Mouse (Mus musculus): ENCODE measurements around the gene Tll2.
A peak's percentile ranks its signal among the peaks of the same experiment; 100 is the strongest.

The Tll2 gene

DNA sequence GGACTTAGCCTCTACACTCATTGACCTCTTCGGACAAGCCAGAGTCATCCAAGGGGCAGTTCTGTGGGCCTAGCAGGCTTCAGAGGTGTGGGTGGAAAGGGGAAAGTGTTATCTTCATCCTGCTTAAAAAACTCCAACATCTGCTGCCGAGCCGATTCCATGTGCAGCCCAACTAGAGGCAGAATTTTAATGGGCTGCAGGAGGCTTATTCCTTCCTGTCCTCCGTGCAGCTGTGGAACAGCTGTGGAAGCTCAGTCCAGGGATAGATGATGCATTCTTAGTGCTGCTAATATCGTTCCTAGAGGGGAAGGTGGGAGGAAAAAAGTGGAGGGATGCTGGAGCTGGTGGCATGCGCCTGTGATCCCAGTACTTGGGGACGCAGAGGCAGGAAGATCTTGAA is 52.0 kb downstream of the Tll2 start:
- no peak for DNase-seq

DNA sequence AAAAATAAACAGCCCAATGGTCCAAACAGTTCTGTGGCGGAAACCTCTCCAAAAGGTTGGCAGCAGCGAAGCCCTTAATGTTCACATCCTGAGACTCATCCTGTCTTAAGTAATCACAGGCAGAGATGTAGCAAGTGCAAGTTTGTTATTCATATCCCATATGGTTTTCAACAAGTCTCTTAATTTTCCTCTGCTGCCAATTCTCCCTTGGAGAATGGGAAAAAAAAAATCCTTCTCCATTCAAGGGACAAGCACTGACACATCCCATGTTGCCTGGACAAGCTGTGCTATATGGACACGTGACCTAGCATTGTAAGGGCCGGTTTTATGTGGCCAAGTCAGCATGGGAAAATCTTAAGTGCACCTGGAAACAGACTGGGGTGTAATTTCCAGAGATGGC is 54.2 kb downstream of the Tll2 start:
- no peak for DNase-seq

DNA sequence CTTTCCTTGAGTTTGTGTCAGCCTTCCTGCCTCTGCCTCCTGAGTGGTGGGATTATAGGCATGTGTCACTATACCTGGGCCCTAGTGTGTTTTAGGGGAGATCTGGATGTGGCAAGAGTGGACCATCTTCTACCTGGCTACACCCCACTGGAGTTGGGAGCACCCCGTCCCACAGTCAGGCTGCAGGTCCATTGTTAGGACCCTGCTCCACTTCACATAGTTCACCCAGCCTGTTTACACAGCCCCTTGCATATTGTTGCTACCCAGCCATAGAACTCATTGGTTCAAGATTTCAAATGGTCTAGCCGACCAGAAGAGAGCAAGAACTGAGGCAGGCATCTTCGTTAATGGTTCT is 54.6 kb downstream of the Tll2 start:
- DNase-seq: no peak

DNA sequence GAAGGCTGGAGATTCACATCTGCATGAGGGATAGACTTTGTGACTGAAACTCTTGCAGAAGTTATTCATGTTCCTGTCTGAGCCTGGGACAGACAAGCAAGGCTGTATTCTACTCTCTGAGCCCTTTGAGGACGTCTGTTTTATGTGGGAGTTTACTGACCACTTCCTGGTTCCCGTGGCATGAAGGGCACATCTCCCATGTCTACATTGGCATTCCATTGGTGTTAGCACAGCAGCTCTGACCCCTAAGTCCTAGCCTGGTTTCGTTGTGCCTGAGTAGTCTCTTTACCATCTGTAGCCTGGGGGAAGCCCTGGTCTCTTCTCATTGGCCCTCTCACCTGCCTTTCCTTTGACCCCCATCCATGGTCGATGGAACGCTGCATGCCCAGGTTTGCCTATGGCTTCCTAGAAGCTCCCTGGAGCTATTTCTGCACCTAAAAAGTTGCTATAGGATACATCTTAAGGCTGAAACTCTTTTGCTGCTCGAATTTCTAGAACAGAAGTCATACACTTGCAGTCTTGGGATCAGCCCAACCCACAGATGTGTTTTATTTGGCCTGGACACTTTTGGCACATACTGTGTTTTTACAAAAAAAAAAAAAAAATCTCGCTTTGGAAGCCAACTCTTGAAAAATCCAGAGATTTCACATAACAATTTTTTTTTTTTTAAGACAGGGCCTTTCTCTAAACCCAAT is 55.2 kb downstream of the Tll2 start:
- DNase-seq: no peak

DNA sequence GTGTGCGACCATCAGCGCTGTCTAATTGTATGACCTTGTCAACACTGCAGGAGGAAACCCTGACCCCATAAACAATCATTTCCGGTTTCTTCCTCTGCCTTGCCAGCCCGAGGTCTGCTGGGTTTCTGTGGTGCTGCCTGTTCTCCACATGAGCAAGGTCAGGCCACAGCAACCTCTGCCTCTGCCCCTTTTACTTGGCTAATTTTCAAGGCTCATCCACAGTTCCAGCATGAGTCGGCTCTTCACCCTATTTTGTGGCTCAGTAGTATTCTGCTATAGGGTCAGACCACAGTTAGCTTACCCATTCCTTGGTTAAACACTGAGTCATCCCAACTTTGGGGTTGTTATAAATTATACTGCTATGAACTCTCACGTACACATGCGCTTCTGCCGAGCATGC is 65.7 kb downstream of the Tll2 start:
- DNase-seq: no peak

DNA sequence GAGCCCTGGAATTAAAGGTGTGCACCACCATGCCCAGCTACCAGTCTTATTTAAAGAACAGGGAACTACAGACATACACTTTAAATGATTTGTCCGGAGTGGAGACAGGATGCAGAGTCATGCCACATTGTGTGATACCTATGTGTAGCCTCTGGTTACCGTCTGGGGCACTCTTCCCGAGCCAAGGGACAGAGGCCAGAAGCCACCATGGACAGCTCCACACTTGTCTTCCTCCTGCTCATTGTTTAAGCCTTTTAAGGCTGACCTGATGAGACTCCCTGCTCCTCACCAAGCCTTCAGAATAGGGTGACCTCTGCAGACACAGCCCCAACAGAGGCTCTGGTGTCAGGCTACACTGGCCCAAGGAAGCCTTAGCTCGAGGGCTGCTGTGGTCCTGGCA is 67.0 kb downstream of the Tll2 start:
- peak in 1 of 2 experiments; percentile 29 for DNase-seq

DNA sequence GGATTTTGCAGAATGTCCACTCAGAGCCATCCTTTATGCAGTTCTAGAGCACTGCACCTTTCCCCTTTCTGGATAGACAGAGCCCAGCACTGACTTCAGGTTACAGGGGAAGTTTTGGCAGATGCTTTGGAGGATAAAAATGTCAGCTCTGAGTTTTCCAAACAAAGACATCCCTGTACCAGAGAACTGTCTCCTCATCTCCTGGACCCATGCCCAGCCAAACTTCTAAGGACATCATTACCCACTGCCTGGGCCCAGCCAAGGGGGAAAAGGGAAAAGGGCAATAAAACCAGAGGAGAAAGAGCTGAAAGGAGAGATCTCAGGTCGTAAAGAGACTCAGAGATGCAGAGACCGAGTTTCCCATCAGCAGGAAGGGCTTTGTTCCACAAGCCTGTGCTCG is 83.6 kb downstream of the Tll2 start:
- DNase-seq: no peak

DNA sequence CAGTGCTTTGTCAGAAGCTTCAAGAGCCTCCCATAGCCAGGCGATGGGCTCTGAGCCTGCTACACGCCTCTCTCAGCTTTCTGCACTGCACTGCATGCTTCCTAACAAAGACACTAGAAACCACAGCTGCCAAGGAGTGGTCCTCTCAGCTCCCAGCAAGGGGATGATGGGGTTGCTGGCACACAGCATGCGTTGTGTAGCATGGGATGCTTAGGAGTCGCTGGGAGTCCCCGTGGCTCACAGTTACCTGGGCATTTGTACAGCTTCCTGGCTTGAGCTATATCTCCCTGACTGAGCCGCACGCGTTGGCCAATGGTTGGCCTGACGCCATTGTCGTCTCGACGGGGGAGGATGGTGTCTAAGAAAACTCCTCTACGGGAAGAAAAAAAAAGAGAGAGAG is 86.7 kb downstream of the Tll2 start:
- DNase-seq: no peak

DNA sequence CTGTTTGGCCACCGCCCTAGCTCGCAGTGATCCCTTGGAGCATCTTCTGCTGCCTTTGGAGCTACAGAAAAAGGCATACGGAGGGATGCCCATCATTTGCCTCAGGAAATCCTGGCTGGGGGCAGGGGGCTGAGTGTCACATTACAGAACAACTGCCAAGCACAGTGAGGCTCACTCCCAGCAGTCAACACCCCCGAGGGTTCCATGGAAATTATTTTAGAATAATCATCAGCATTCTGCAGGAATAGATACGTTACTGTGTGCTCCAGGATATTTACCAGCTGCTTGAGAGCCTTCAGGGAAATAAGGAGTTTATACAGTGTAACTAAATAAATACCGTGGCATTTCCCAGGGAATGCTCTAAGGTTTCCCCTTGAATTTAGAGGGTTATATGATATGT is 88.3 kb downstream of the Tll2 start:
- DNase-seq: no peak

DNA sequence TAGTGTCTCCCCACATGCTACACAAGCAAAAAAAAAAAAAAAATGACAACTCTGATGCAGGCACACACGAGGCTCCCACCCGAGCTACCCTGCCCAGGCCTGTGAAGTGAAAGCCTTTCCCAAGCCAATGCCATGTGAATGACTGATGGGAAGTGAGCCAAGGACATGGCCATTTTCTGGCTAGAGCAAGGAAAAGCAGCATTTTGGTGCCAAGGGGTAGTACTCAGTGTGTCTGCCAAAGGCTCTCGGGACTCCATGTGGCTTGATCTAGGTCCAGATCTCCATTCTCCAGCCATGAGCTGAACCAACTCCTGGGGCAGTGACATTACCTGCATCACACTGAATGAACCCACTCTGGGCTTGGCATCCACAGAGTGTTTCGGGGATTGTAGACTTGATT is 89.3 kb downstream of the Tll2 start:
- DNase-seq: no peak

DNA sequence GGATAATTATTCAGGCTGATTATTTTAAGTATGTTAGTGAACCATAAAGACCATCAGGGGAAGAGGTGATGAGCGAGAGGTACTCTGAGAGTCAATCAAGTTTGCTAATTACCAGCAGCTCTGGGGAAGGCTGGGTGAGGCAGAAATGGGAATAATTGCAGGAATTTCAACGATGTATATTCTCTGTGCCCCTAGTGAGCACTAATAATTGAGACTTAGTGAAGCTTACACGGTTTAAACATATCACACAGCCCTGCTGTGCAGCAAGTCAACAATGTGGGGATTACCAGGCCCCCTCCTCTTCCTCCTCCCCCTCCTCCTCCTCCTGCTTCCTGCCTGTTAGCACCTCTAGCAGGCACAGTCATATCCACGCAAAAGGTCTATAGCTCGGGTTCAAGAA is 92.0 kb downstream of the Tll2 start:
- DNase-seq: no peak

DNA sequence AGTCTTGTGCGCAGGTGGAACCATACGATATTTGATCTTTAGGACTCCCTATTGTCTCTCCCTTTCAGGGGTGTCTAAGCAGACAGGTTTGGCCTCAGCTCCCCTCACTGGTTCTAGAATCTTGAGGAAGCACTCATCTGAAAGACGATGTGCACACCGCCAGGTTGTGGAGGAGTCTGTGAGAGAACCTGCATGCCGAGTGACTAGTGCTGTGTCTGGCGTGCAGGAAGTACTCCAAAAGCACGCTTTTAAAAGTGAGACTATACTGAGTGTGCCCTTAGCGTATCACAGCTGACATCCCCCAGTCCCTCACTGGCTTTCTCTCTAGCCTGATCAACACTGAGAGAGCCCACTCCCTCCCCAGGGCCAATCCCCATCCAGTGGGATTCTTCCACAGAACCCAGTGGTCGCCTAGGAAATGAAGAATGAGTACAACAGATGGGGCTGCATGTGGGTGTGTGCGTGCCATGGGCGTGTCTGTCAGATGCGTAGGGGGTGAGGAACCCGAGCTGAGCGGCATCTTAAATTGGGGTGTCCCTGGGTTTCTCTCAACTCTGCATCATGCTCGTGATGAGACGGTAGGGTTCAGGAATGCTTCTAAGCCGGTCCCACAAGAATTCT is 92.6 kb downstream of the Tll2 start:
- no peak for DNase-seq

DNA sequence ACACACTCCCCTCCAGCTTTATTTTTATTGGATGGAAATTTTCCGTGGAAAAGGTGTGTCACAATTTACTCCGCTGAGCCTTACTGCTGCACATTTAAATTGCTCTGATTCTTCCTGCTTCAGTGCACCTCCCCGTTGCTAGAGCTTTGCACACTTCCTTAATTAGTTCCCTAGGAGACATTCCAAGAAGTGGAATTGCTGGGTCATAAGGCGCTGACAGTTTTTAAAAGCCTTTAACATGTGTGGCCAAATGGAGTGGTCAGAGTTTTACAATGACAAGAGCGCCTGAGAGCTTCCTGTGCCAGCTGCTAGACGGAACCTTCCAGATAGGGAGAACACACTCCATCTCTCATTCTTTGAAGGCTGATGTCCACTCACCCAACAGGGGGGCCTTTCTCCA is 94.0 kb downstream of the Tll2 start:
- no peak for DNase-seq

DNA sequence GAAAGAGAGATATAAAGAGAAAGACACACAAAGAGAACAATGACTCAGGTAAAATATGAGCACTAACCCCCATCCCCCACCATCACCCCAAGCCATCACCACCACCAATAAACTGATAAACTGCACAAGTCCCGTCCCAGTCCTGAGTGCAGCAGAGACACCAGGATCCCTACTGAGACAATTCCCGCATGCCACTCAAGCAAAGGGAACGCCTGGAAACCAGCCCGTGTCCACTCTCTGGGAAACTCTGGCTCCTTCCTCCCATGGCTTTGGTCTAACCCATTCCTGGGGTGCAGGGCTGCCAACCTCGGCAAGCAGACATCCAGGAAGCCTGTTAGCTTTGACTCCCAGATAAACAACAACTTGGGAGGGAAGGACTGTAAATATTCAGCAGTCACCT is 96.6 kb downstream of the Tll2 start:
- DNase-seq: no peak

DNA sequence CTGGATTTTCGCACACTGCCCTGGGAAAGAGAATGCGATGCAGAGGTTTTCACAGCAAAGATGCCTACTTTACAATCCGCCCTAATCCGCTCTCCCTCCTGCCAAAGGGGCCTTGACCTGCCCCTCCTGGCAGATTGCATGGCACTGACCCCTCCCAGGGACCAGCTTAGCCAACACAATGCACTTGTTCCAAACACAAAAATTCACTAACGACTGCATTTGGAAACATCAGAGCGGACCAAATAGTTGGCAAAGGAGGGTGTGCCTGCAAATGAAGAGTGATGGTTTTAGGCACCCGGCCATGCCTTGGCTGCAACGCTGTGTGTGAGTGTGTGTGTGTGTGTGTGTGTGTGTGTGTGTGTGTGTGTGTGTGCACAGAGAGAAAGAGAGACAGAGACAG is 97.1 kb downstream of the Tll2 start:
- DNase-seq: no peak

DNA sequence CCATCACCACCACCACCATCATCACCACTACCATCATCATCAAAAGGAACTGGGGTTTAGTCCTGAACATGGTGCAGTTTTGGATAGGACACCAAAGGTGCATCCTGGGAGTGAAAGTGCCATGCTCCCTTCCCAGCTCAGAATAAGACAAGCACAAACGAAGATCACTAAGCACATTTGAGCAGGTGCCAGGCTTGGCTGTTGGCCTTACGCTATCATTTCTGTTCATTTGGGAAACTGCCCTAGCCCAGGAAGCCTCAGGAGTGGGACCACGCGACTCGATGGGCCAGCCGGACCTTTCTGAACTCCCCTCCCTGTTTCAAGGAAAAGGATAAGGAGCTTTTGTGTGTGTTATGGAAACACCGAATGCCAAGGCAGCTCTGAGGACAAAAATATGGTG is 98.0 kb downstream of the Tll2 start:
- DNase-seq: no peak

DNA sequence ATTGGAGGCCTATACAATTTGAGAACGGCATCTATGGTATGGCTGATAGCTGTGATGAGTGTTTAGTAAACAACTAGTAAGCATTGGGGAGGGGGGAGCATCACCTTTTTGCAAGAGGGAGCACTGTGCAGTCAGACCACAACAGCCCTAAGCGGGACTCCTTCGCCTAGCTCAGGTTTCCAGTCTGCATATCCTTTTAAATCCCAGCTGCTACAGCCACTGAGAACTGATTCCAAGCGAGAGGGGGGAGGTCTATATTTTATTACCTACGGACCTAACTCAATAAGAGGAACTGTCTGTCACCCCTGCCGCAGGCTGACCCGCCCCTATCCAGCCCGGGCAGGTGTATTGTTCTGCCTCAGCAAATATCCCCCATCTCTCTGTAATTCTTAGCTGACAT is 99.1 kb downstream of the Tll2 start:
- DNase-seq: no peak

DNA sequence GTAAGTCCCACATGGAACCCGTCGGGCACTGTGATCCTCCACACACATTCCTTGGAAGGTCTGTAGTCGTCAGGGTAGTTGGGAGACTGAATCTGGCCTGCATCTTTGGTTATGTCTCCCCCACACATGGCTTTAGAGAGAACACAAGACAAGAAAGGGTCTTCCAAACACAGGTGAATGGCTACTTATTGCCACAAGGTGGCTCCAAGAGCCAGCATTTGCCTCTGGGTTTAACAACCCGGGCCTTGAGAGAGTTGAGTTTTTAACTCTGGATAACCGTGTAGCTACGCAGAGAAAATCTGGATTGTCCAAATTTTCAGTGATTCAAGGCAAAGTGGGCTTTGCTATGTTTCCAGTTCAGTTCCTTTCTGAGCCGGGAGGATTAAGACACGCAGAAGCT is 101.7 kb downstream of the Tll2 start:
- DNase-seq: peak in 1 of 2 experiments; percentile 48

DNA sequence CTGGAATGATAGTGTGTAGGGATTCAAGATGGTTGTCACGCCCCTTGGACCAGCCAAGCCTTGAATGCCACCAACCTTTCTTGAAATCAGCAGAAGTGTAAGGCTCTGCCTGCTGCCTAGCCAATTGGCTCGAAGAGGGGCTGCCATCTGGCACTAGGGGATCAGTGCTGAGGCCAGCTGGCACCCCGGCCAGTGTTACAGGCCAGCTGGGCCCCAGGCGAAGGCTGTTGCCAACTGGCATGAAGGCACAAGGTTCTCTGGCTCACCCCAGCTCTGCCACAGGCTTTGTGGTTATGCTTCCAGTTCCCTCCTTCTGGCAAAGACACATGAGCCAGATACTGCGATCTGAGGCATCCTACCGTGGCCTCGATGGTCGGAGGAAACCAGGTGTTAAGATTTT is 105.2 kb downstream of the Tll2 start:
- DNase-seq: peak in 1 of 2 experiments; percentile 21

DNA sequence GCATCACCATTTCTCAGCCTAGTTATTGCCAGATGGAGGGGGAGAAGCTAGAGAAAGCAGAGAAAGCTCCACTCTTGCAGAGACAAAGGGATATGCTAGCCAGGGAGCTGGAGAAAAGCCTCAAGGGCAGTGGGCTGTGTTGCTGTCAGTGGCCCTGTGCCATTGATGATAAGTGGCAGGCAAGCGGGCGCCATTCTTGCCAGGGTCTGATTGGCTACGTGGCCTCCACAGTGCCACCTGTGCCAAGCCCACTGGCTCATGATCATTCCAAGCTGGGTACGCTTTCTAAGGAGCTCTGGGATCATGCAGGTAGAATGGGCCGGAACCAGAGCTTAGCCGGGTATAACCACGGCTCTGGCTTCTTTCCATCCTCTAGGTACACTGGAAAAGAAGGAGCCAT is 105.8 kb downstream of the Tll2 start:
- no peak for DNase-seq

DNA sequence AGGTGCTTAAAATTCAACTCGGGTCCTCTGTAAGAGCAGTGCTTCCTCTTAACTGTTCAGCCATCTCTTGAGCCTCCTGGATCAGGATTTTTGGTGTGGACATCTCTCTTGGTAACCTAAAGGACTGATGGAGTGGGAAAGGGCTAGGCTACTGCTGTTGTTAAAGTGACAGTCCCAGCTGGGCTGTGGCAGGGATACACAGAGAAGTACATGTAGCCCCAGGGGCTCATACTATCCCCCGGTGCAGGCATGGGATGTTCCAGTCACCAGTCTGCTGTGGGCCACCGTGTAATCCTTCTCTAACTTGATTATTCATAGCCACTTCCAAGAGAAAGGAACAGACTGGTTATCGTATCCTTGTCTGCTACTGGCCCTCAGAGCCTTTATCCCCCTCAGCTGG is 109.6 kb downstream of the Tll2 start:
- DNase-seq: no peak

DNA sequence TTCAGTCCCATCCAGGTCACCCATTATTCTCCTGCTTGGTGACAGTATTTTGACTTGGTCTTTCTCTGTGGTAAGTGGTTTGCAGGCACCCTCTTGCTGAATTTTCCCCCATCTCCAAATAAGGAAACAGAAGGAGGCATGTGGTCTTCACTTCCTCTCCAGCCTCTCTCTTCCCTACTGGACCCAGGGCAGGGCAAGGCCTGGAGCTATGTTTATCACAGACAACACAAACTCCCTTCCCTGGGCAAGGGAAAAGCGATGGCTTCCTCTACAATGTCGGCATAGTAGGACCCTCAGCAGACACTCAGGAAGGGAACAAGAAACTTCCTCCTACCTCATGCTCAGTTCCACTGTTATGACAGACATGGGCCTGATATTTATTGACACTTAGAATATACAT is 114.7 kb downstream of the Tll2 start:
- DNase-seq: no peak

DNA sequence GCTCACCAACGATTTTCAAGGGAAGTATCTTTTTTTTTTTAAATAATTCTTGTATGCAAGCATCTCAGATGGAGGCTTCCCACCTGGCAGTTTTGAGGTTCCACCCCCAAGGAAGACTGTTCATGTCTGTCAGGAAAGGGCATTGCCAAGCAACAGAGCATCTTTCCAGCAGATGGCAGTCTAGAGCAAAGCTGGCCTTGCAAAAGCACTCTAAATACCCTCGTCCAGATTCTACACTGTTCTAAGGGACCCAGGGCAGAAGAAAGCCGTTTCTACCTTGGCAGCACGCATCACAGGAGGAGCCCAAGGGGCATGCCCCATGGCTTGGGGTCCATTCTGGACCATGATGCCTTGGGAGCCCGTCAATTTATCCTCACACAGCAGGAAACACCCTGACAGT is 116.8 kb downstream of the Tll2 start:
- DNase-seq: peak; percentile 35 to 80

DNA sequence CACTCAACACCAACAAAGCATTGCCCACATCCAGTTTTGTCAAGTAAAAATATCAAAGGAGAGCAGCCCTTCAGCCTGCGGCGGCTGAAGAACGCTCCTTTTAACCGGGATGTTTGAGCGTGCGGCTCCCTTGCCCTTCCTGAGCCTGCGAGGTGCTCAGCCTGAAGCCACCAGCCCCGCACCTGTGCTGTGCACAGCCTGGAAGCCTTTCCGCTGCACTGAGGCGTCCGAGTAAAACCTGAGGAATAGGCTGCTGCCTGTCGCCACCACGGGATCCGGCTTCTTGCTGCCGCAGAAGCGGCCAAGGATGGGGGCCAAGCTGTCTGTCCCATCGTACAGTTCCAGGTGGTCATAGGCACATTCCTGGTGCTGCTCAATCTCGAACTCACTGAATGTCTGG is 118.1 kb downstream of the Tll2 start:
- no peak for DNase-seq

DNA sequence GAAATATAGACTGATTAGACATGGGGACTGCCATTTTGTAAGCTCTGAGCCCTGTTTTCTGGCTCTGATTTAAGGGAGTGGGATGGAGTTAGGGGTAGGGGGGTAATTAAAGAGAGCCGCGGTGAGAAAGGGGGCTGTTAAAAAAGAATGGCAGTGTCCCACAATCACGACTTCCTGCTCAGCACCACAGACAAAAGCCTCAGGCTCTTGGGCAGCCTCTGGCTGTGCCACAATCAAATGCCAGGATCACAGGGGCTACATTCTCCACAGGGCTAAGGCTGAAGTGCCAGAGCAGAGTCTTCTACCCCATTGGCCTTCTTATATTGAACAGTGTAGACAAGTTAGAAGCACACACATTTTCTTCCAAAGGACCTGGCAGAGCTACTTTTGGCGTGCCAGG is 118.7 kb downstream of the Tll2 start:
- DNase-seq: no peak
